Mouse (Mus musculus) gastrocnemius, postnatal 4 days (tissue): ENCODE results near the gene Gpr182. TPM values are rescaled to one million over a fixed set of nuclear protein-coding genes. Genes with fewer than 3 reads are reported as not detected.

Experiments
- DNase-seq, 2 experiments: peaks; one replicate each; pipeline ENCODE4 v3.0.0; 2021 to 2022; ENCODE audit warnings: low spot score in 2 of 2, mixed read lengths in 2 of 2
- total RNA-seq, 2 experiments: library from RNA; stranded (reverse); gene quantifications; 2 replicates each; pipeline ENCODE4 v1.2.3; 2021

Gpr182 gene
- total RNA-seq, 2 experiments from 2014 or later, result 0.34 to 0.56 TPM

GRCm38 (mm10) chr10:127739083-127739660 is 12.4 kb downstream of the Gpr182 start, which contains the start of gene Zbtb39:
TSS of gene Zbtb39 (plus strand) at chr10:127739538.
- peak; percentile 80 to 82 for DNase-seq

DNA sequence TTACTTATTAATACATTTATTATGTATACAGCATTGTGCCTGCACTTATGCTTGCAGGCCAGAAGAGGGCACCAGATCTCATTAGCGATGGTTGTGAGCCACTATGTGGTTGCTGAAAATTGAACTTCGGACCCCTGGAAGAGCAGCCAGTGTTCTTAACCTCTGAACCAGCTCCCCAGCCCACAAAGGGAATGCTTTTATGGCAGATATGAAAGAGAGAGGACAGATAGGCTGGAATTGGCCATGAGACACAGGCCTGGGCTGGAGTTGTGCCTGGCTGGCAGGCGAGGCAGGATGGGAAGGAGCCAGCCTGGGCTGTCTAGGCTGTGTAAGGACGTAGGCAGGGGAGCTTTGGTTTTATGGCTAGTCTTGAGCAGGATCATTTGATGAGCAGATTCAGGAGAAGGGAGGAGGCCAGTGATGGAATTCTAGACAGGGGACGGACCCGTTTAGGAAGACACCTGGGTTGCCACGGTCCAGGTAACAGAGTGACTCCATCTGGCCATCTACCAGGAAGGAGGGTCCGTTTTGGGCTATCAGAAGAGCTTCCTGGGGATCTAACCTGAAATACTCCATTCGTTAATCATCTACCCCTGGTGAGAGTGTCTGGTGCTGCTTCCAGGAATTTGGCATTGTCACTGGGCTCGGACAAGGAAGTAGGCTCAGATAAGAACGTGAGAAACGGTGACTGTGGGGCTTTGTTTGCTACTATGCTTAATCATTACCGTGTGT is 13.2 kb downstream of the Gpr182 start:
- no peak for DNase-seq

DNA sequence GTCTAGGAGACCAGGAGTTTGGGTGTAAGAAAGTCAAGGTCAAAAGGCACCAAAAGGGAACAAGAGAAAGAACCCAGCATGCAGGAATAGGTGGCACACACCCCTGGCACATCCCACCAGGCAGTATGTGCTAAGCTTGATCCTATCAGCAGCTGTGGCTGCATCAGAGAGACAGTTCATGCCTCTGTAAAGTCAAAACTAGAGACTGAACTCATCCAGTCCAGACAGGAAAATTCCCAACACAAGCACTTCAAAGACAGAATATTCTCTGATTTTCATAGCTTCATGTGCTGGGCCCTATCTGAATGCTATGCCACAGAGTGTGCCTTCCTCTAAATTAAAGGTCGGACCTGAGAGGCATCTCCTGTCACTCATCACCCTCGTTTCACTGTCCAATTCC is 14.0 kb downstream of the Gpr182 start:
- DNase-seq, result no peak

- DNase-seq, result no peak
Observed at GRCm38 (mm10) chr10:127736916-127737315, 14.6 kb downstream of the Gpr182 start.

DNA sequence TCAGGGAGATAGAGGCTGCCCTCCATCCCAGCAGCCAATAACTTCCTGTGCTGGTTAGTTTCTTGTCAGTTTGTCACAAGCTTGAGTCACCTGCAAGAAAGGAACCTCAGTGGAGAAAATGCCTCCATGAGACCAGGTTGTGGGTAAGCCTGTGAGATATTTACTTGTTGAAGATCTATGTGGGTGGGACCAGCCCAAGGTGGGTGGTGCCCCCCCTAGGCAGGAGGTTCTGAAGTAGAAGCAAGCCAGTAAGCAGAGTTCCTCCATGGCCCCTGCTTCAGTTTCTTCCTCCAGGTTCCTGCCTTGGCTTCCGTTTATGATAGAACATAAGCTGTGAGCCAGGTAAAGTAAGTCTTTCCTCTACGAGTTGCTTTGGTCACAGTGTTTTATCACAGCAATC is 15.3 kb downstream of the Gpr182 start:
- no peak for DNase-seq

- no peak for DNase-seq
Observed at GRCm38 (mm10) chr10:127734434-127734833, 17.1 kb downstream of the Gpr182 start.

DNA sequence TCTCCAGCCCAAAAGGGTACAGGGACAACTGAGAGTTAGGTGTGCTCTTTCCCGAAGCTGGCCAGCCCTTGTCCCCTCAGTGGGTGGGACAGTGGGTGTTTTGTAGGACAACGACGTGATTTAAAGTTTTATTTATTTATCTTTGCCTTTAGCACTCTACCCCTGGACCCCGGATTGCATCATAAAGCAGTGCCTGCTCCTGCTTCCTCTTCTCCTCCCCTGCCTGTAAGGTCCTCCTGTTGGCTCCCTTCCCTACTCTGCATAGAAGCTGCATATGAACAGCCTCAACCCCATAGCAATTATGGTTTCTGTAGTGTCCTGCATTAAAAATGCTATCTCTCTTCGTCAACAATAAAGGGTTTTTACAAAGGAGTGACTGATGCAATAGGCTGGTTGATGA is 20.1 kb downstream of the Gpr182 start:
- DNase-seq, result no peak

- DNase-seq, result no peak
Observed at GRCm38 (mm10) chr10:127730933-127731310, 20.6 kb downstream of the Gpr182 start.

DNA sequence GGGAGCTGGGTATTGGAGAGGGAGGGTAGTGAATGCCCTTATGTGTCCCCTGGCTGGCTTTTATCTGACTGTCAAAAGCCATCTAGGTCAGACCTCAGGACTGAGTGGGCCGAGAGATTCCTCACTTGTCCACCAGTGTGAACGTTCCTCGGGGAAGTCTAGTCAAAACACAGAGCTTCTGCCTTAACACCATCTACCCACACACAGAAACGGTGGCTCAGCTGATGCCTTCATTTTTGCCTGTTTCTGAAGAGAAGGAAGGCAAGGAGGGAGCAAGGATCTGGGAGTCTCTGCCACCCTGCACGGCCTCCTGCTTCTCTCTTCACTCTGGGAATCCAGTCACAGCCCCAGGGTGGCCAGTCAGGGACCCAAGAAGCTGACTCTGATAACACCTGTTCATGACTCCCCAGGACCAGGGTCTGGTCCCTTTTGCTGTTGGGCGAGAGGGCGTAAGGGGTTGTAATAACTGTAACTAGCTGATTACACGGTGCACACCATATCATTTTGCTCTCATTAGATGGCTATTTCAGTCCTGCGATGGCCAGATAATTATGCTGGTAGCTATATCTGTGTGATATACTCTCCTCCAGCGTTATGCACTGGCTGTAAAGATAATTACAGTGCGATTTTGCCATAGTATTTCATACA is 21.1 kb downstream of the Gpr182 start:
- no peak for DNase-seq

DNA sequence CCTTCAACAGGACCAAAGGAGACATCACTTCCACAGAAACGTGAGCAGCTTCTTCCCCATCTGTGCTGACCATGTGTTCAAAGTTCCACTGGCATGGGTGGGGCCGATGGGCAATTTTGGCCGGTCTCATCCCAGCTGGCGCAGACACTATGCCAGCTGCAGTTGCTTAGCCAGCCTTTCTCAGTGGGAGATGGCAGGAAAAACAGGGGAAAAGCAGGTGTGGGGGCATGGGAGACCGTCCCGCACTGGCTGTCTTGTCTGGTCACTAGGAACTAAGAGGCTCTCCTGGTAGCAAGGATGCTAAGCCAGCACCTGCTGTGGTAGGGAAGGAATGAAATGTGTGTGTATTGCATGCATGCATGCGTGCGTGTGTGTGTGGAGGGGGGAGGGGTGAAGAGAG is 23.1 kb downstream of the Gpr182 start:
- no peak for DNase-seq

- DNase-seq, result no peak
Observed at GRCm38 (mm10) chr10:127725136-127725535, 26.4 kb downstream of the Gpr182 start.

DNA sequence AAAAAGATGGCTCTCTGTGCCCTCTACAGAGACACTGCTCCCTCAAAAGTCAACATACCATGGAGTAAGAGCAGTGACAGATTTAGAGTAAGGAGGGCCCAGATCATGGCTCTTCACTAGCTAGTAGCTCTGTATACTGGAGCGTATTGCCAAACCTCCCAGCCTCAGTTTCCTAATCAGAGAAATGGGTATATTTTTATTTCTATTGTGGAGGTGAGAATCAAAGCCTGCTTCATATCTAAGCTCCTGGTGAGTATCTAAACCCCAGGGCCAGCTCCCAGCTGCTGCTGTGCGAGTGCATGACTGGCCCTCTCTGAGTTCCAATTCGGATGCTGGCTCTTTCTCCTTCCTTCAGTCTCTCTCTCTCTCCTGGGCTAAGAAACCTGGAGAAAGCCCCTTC is 27.4 kb downstream of the Gpr182 start, which contains the start of gene Tac2:
TSS of gene Tac2 (plus strand) at position 301 of the 400 bp plus-strand sequence.
- no peak for DNase-seq

- peak in 1 of 2 experiments; percentile 20 for DNase-seq
Observed at GRCm38 (mm10) chr10:127721671-127722418, 29.7 kb downstream of the Gpr182 start.

DNA sequence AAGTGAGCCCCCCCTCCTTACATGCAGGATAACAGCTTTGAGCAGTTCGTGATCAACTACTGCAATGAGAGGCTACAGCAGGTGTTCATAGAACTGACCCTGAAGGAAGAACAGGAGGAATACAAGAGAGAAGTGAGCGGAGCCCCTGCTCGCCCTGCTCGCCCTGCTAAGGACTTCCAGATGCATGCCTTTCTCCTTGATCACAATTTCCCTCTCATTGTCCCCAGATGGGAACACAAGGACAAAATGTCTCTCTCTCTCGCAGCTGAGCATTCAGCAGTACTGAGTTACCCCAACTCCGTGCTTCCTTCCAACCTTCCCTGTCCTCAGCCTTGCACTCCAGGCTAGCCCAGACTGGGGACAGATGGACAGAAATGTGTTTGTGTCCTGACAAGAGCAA is 38.8 kb downstream of the Gpr182 start:
- DNase-seq, result no peak

DNA sequence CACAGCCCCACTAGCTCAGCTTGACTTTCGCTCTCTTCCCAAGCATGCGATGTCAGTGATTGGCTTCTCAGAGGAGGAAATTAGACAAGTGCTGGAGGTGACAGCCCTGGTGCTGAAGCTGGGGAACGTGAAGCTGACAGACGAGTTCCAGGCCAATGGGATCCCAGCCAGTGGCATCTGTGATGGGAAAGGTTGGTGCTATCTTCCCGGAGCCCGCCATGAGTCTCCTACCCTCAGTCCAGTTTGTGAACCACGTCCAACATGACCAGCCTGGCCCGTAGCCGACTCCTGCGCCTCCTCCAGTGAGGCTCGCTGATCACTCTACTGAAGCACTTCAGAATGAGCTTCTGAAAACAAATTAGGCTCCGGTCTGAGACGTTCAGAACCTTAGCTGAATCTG is 41.2 kb downstream of the Gpr182 start:
- DNase-seq, result no peak

DNA sequence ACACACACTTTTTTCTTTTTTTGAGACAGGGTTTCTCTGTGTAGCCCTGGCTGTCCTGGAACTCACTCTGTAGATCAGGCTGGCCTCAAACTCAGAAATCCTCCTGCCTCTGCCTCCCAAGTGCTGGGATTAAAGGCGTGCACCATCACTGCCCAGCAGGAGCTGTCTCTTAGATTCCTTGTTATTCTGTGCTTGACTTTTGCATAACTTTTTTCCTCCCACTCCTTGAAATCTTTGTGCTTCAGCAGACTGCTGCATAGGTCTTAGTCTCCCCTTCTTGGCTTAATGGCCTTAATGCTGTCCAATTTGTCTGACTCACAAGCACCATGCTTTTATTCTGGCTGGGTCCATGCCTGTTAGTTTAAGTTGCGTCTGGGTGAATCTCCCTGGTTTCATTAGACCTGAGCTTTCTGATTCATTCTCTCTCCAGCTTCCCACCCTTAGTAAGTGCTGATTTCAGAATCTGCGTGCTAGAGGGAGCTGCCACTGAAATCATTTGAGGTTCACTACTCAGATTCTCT is 42.6 kb downstream of the Gpr182 start:
- DNase-seq, result no peak

- no peak for DNase-seq
Observed at GRCm38 (mm10) chr10:127707721-127708120, 43.8 kb downstream of the Gpr182 start.

GRCm38 (mm10) chr10:127705783-127706182 is 45.7 kb downstream of the Gpr182 start:
- DNase-seq, result no peak

GRCm38 (mm10) chr10:127704766-127705220 is 46.7 kb downstream of the Gpr182 start, which contains the start of gene Myo1a:
TSS of gene Myo1a (plus strand) at chr10:127705170.
- DNase-seq, result no peak

- no peak for DNase-seq
Observed at GRCm38 (mm10) chr10:127704293-127704692, 47.2 kb downstream of the Gpr182 start.

GRCm38 (mm10) chr10:127703299-127703698 is 48.2 kb downstream of the Gpr182 start:
- DNase-seq, result no peak
